Mouse (Mus musculus): ENCODE measurements around the gene Stk38.

DNA sequence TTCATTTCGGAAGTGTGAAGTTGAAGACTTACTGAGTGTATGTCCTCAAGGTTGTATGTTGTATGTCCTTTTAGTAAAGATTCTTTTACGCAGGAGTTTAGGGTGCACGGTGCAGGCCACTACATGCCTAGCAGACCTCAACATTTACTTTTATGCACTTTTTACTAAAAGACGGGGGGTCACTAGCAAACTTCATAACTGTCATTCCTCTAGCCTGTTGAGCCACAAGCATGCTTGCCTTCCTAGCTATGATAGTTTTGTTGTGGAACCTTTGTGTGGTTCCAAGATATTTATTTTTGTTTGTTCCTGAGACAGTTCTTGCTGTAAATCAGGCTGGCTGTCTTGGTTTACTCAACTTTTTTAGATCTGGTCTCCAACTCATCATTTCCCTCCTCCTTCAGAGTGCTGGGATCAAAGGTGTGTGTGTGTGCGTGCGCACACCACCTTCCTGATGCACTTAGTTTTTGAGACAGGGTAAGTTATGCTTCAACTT lies 25.8 kb upstream of the Stk38 start:
- TF ChIP-seq POLR2A (IDR thresholded peaks at IDR 0.05; ENCODE audit: borderline replicate concordance, insufficient read depth, low read length) (no peak), CTCF (IDR thresholded peaks at IDR 0.05; ENCODE audit: borderline replicate concordance, insufficient read depth, low read depth, low read length) (no peak)
